ENCODE assay signal across 8 mouse cellular contexts in genomic region chr1:182124506-182124905, GRCm38 (mm10). TPM values are rescaled to one million over a fixed set of nuclear protein-coding genes. Genes with fewer than 3 reads are reported as not detected.
DNase-seq lines count a peak whose midpoint lies in the region; ATAC-seq and TF ChIP-seq lines count a peak whose summit lies in the region.

Srp9 (plus strand) TSS chr1:182124737.

- WGBS in embryonic facial prominence, embryonic 13.5 days, result under 1% methylated on average over 37 of the region's 37 CpGs
- WGBS in heart, adult 2 months, result under 1% methylated on average over 37 of the region's 37 CpGs
- WGBS in limb, embryonic 13.5 days, result under 1% methylated on average over 37 of the region's 37 CpGs
- under 1% methylated on average over 32 of the region's 37 CpGs for whole genome bisulfite sequencing in midbrain, embryonic 16.5 days

- H3K27ac ChIP-seq in embryonic facial prominence, embryonic 13.5 days, result peak within 1 kb of the TSS; percentile 85
- peak within 1 kb of the TSS; percentile 88 for H3K27ac ChIP-seq in heart, adult 2 months
- peak within 1 kb of the TSS; percentile 75; the same call in 1 of the 2 replicates for H3K27ac ChIP-seq in limb, embryonic 13.5 days
- peak within 1 kb of the TSS; percentile 76 for H3K27ac ChIP-seq in midbrain, embryonic 16.5 days (ENCODE audit: low read length)

- H3K9ac ChIP-seq in embryonic facial prominence, embryonic 13.5 days, result peak within 1 kb of the TSS; percentile 83
- peak within 1 kb of the TSS; percentile 76 for H3K9ac ChIP-seq in heart, adult 2 months (ENCODE audit: low read depth, low read length)
- peak within 1 kb of the TSS; percentile 82 for H3K9ac ChIP-seq in limb, embryonic 13.5 days
- H3K9ac ChIP-seq in midbrain, embryonic 16.5 days (ENCODE audit: low read depth, low read length), result peak within 1 kb of the TSS; percentile 75

- H3K4me3 ChIP-seq in embryonic facial prominence, embryonic 13.5 days, result peak within 1 kb of the TSS; percentile 82
- peak within 1 kb of the TSS; percentile 97 for H3K4me3 ChIP-seq in heart, adult 2 months
- peak within 1 kb of the TSS; percentile 88 for H3K4me3 ChIP-seq in limb, embryonic 13.5 days
- H3K4me3 ChIP-seq in midbrain, embryonic 16.5 days (ENCODE audit: low read depth, low read length), result peak within 1 kb of the TSS; percentile 71

- ATAC-seq in embryonic facial prominence, embryonic 13.5 days (ENCODE audit: insufficient number of reproducible peaks, insufficient read depth, low FRiP score, low TSS enrichment, low read depth), result peak; percentile 97
- ATAC-seq in limb, embryonic 13.5 days (ENCODE audit: low FRiP score, low read depth), result peak; percentile 97
- ATAC-seq in midbrain, embryonic 16.5 days, result peak; percentile 99

- peak; percentile 93 for DNase-seq in 3134 (ENCODE audit: extremely low read depth, insufficient read length, low spot score)
- peak; percentile 99 to 100 for DNase-seq in adrenal gland, postnatal 36 days
- DNase-seq in heart, adult 2 months, result peak; percentile 98
- peak; percentile 96 to 97 for DNase-seq in kidney, adult 8-10 months
- peak; percentile 94 to 99 for DNase-seq in spleen, postnatal 10 days (ENCODE audit: low spot score in 2 of 2)

- peaks cover 5% of the 10 kb centered on the region for H3K36me3 ChIP-seq in embryonic facial prominence, embryonic 13.5 days
- peaks cover 5% of the 10 kb centered on the region; the same call in 1 of the 2 replicates for H3K36me3 ChIP-seq in heart, adult 2 months (ENCODE audit: control insufficient read depth, insufficient read depth, low read length)
- H3K36me3 ChIP-seq in limb, embryonic 13.5 days, result peaks cover 21% of the 10 kb centered on the region
- H3K36me3 ChIP-seq in midbrain, embryonic 16.5 days (ENCODE audit: control insufficient read depth, insufficient read depth, low read length), result no peaks in the 10 kb centered on the region

- peak; percentile 60; the same call in 1 of the 2 replicates for TF ChIP-seq POLR2A in heart, adult 2 months (IDR thresholded peaks at IDR 0.05; ENCODE audit: insufficient read depth, low read depth, low read length)

- no peaks in the 10 kb centered on the region for H3K9me3 ChIP-seq in embryonic facial prominence, embryonic 13.5 days
- H3K9me3 ChIP-seq in limb, embryonic 13.5 days, result no peaks in the 10 kb centered on the region
- H3K9me3 ChIP-seq in midbrain, embryonic 16.5 days (replicated peaks; ENCODE audit: control insufficient read depth, low read length, poor library complexity, severe bottlenecking), result no peaks in the 10 kb centered on the region

- H3K27me3 ChIP-seq in embryonic facial prominence, embryonic 13.5 days, result no peaks in the 10 kb centered on the region
- H3K27me3 ChIP-seq in heart, adult 2 months (ENCODE audit: control insufficient read depth, insufficient read depth, low read length), result no peaks in the 10 kb centered on the region
- no peaks in the 10 kb centered on the region for H3K27me3 ChIP-seq in limb, embryonic 13.5 days
- H3K27me3 ChIP-seq in midbrain, embryonic 16.5 days (ENCODE audit: control insufficient read depth, insufficient read depth, low read depth, low read length), result no peaks in the 10 kb centered on the region

- TF ChIP-seq EP300 in heart, adult 2 months (IDR thresholded peaks at IDR 0.05; ENCODE audit: insufficient read depth, low read depth, low read length), result peak; percentile 50; the same call in 1 of the 2 replicates

- TF ChIP-seq CTCF in heart, adult 2 months (IDR thresholded peaks at IDR 0.05), result peak; percentile 99

- peaks cover 19% of the 10 kb centered on the region for H3K4me1 ChIP-seq in embryonic facial prominence, embryonic 13.5 days
- H3K4me1 ChIP-seq in heart, adult 2 months (ENCODE audit: control insufficient read depth, insufficient read depth, low read length), result no peaks in the 10 kb centered on the region
- peaks cover 16% of the 10 kb centered on the region for H3K4me1 ChIP-seq in limb, embryonic 13.5 days
- H3K4me1 ChIP-seq in midbrain, embryonic 16.5 days (ENCODE audit: control insufficient read depth, insufficient read depth, low read length), result peaks cover 13% of the 10 kb centered on the region

- peak within 1 kb of the TSS; percentile 77 for H3K4me2 ChIP-seq in embryonic facial prominence, embryonic 13.5 days
- H3K4me2 ChIP-seq in limb, embryonic 13.5 days (replicated peaks), result peak within 1 kb of the TSS; percentile 77
- peak within 1 kb of the TSS; percentile 57 for H3K4me2 ChIP-seq in midbrain, embryonic 16.5 days (ENCODE audit: low read length)

- intact Hi-C loops in heart, adult 2 months (cut with DNase I), result loop anchor here (5.0 to 10.0 kb wide), 2 partner anchors 397 to 410 kb away; no protein-coding TSS in a partner anchor

- peaks cover 2% of the 10 kb centered on the region for H3K79me2 ChIP-seq in heart, adult 2 months (replicated peaks; ENCODE audit: control insufficient read depth, insufficient read depth, low read length)

RNA-seq across cellular contexts. Expression of gene Srp9, which starts in this region (rescaled TPM):
- total RNA-seq in adrenal gland, postnatal 36 days (2021), result 10 to 100 TPM; 57.1 to 72.5 TPM
- 163 and 166 TPM in 2 replicates for polyA plus RNA-seq in embryonic facial prominence, embryonic 13.5 days (2015; fragmentation: Nextera tagmentation; extraction: Ambion mirVana)
- 10 to 100 TPM; 40.5 to 47.6 TPM for total RNA-seq in heart, adult 2 months (2021)
- polyA plus RNA-seq in heart, adult 2 months (2012; rRNA removed), result 29.4 and 39.0 TPM in 2 replicates
- polyA plus RNA-seq in limb, embryonic 13.5 days (2015; fragmentation: Nextera tagmentation; extraction: Ambion mirVana), result 165 and 173 TPM in 2 replicates
- 132 and 139 TPM in 2 replicates for polyA plus RNA-seq in midbrain, embryonic 16.5 days (2015; fragmentation: Nextera tagmentation; extraction: Ambion mirVana)

Comparison
In these comparisons a context has a peak if more than half of its experiments do, and no peak if none do; other contexts are left out.
1. Peak in every context shown above with its lines: DNase-seq, ATAC-seq, H3K4me3 ChIP-seq and H3K27ac ChIP-seq.